Mouse (Mus musculus): ENCODE measurements around the gene Iah1.
A peak's percentile ranks its signal among the peaks of the same experiment; 100 is the strongest.

Gene Iah1

GRCm38 (mm10) chr12:21364624-21365435, 48.6 kb downstream of the Iah1 start:
- no peak for DNase-seq (ENCODE audit: low read depth in 2 of 2, low spot score in 2 of 2)

- no peak for DNase-seq (ENCODE audit: low read depth in 2 of 2, low spot score in 2 of 2)
Measured at GRCm38 (mm10) chr12:21368376-21369086, 52.3 kb downstream of the Iah1 start.

GRCm38 (mm10) chr12:21369087-21369410, 52.9 kb downstream of the Iah1 start:
- DNase-seq (ENCODE audit: low read depth in 2 of 2, low spot score in 2 of 2), result no peak

GRCm38 (mm10) chr12:21370035-21370611, 53.9 kb downstream of the Iah1 start:
- no peak for DNase-seq (ENCODE audit: low read depth in 2 of 2, low spot score in 2 of 2)

GRCm38 (mm10) chr12:21373100-21373819, 57.1 kb downstream of the Iah1 start, which contains the start of gene Adam17:
Adam17 (minus strand) TSS chr12:21373632.
- DNase-seq (ENCODE audit: low read depth in 2 of 2, low spot score in 2 of 2), result peak; percentile 92 to 93

Data from CD8-positive naive resting alpha-beta T cell, adult 2 months (primary cell).